Mouse (Mus musculus): ENCODE data around the gene Lgi2. TPM values are rescaled to one million over a fixed set of nuclear protein-coding genes. Genes with fewer than 3 reads are reported as not detected.

Lgi2 gene
- polyA plus RNA-seq, 1 experiment = not detected

DNA sequence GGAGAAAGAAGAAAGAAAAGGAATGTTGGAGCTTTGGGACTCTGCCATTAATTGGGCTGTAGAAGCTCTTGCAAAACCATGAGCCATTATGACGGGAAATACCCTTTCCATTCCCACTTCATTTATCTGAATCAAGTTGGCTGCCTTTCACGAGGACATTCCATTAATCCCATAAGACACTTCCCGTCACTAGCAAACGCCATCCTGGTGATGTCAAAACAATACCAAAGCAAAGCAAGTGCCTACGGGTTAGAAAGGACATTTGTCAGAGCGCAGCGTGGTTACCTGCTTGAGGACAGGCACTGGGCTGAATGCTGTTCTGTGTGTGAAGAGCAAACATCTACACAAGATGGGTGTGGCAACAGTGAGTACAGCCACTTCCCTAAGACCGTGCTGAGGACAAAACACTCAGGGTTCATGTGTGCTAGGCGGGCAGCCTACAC is 21.1 kb upstream of the Lgi2 start:
- H3K4me1 ChIP-seq (ENCODE audit: control insufficient read depth, insufficient read depth, low read length) = no peaks in the 10 kb centered on the region
- TF ChIP-seq POLR2A (IDR thresholded peaks at IDR 0.05; ENCODE audit: borderline replicate concordance, low read depth, low read length) (no peak), CTCF (IDR thresholded peaks at IDR 0.05; ENCODE audit: low read depth, low read length) (no peak)
- no peak overlapping the region for H3K27ac ChIP-seq (ENCODE audit: insufficient read depth, low read depth, low read length)
- H3K4me3 ChIP-seq (ENCODE audit: insufficient read depth, low read length) = no peak overlapping the region

DNA sequence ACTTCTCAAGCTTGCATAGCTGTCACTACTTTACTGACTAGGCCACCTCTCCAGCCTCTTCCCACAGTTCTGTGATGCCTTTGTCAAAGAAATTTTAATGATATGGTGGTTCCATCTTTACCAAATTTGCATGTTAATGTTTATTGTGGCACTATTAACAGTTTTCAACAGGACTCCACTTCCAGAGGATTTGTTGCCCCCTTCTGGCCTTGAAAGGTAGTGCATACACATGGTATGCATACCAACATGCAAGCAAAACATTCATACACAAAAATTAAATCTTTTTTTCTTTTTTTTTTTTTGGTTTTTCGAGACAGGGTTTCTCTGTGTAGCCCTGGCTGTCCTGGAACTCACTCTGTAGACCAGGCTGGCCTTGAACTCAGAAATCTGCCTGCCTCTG is 6.3 kb upstream of the Lgi2 start:
- Histone ChIP-seq H3K4me1 (ENCODE audit: control insufficient read depth, insufficient read depth, low read length) (no peaks in the 10 kb centered on the region), H3K4me3 (ENCODE audit: insufficient read depth, low read length) (no peak overlapping the region), H3K27ac (ENCODE audit: insufficient read depth, low read depth, low read length) (no peak overlapping the region)
- no peak for TF ChIP-seq CTCF (IDR thresholded peaks at IDR 0.05; ENCODE audit: low read depth, low read length)
- TF ChIP-seq POLR2A (IDR thresholded peaks at IDR 0.05; ENCODE audit: borderline replicate concordance, low read depth, low read length) = no peak

DNA sequence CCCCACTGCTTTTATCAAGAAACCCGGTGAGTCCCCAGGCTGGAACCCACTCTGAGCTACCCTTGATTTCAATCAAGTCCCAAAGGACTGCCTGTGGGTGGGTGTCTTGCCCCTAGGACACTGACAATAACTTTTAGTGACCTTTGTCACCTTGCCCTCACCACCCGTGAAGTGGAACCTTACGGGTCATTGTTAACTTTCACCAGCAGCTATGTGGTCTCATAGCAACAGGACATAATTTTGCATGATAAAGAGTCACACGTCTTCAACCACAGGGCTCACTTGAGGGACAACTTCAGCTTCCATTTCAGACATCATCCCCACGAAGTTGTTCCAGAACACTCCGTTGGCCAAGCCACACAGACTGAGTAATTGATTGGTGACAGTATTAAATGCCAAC is 4.5 kb upstream of the Lgi2 start:
- Histone ChIP-seq H3K4me3 (ENCODE audit: insufficient read depth, low read length) (no peak overlapping the region), H3K4me1 (ENCODE audit: control insufficient read depth, insufficient read depth, low read length) (no peaks in the 10 kb centered on the region), H3K27ac (ENCODE audit: insufficient read depth, low read depth, low read length) (no peak overlapping the region)
- TF ChIP-seq CTCF (IDR thresholded peaks at IDR 0.05; ENCODE audit: low read depth, low read length) (no peak), POLR2A (IDR thresholded peaks at IDR 0.05; ENCODE audit: borderline replicate concordance, low read depth, low read length) (no peak)

DNA sequence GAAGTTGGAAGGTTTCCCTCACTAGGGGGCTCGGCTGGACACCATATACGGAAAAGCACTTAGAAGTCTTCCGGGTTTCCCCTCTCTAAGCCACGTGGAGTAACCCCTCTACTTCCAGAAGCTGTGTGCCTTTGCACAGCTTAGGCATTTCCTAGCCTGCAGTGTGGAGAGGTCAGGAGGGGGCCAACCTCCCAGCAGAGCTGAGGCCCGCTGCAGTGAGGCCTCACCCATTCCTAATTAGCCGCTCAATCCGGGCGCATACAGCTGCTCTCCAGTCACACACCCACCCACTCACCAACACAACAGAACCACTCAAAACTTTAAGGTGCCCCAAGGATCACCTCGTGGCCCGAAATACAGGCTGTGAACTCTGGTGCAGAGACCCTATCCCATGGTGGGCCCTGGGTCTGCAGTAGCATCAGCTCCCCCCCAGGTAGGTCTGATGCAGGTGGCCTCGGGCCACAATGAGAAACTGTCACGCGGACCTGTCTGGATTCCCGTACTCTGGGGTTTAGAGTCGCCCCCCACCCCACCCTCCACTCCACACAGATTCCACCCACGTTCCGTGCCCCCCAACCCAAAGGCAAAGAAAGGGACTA is 949 bp downstream of the Lgi2 start:
- TF ChIP-seq CTCF (IDR thresholded peaks at IDR 0.05; ENCODE audit: low read depth, low read length) = no peak
- TF ChIP-seq POLR2A (IDR thresholded peaks at IDR 0.05; ENCODE audit: borderline replicate concordance, low read depth, low read length) = no peak
- no peak overlapping the region for H3K4me3 ChIP-seq (ENCODE audit: insufficient read depth, low read length)
- no peaks in the 10 kb centered on the region for H3K4me1 ChIP-seq (ENCODE audit: control insufficient read depth, insufficient read depth, low read length)
- no peak overlapping the region for H3K27ac ChIP-seq (ENCODE audit: insufficient read depth, low read depth, low read length)

DNA sequence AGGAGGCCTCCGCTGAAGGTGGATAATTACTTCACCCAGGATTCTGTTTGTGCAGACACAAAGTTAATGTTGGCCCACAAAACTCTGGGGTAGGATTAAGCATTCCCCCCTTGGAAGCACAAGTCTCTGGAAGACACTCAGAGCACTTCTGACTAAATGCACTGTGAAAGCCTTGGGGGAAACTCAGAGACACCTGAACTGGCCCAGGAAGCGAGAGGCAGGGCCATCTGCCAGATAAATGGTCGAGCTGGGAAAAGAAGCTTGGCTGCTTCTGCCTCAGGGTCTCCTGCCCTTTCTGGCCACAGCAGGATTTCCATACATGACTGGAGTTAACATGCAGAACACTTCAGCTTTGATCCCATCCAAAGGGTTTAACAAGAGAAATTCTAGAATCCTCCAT is 1.9 kb downstream of the Lgi2 start:
- no peak overlapping the region for H3K27ac ChIP-seq (ENCODE audit: insufficient read depth, low read depth, low read length)

DNA sequence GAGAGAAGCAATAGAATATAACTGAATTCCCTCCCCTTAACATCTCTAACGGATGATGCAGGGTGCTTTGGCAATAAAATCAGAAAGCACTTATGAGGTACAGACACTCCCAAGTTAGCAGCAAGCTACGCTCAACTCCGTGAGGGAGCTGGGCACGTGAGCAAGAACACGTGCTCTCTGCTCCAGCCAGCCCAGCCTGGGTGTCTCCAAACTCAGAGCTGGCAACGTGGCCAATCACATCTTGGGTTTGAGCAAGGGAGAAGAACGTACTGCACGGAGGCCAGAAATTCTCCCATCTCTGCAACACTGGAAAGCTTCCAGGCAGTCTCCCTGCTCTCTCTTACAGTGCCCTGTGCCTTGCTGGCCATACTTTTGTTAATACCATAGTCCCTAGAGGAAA is 6.0 kb downstream of the Lgi2 start:
- Histone ChIP-seq H3K4me3 (ENCODE audit: insufficient read depth, low read length) (no peak overlapping the region), H3K27ac (ENCODE audit: insufficient read depth, low read depth, low read length) (no peak overlapping the region), H3K4me1 (ENCODE audit: control insufficient read depth, insufficient read depth, low read length) (no peaks in the 10 kb centered on the region)
- TF ChIP-seq POLR2A (IDR thresholded peaks at IDR 0.05; ENCODE audit: borderline replicate concordance, low read depth, low read length) = no peak
- TF ChIP-seq CTCF (IDR thresholded peaks at IDR 0.05; ENCODE audit: low read depth, low read length) = no peak

More for the DNA sequence above, 1.9 kb downstream of the Lgi2 start:
- H3K4me3 ChIP-seq (ENCODE audit: insufficient read depth, low read length) = no peak overlapping the region
- no peaks in the 10 kb centered on the region for H3K4me1 ChIP-seq (ENCODE audit: control insufficient read depth, insufficient read depth, low read length)
- TF ChIP-seq POLR2A (IDR thresholded peaks at IDR 0.05; ENCODE audit: borderline replicate concordance, low read depth, low read length) = no peak
- TF ChIP-seq CTCF (IDR thresholded peaks at IDR 0.05; ENCODE audit: low read depth, low read length) = no peak

DNA sequence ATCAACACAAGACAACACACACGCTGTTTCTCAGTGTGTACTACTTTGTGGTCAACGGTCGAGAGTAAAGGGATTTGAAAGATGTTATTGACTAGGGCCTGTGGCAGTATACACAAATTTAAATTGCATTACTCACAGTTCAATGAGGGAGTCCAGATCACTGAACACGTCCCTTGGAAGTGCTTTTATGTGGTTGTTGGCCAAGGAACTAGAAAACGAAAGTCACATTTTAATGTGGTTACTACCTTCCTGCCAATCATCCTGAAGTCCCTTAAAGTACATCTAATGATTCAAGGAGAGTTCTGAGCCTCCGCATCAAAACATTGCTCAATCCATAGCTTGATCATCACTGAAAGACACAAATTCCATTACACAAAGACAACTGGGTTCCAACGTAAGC is 10.7 kb downstream of the Lgi2 start:
- TF ChIP-seq CTCF (IDR thresholded peaks at IDR 0.05; ENCODE audit: low read depth, low read length) = no peak
- TF ChIP-seq POLR2A (IDR thresholded peaks at IDR 0.05; ENCODE audit: borderline replicate concordance, low read depth, low read length) = no peak
- H3K27ac ChIP-seq (ENCODE audit: insufficient read depth, low read depth, low read length) = no peak overlapping the region

DNA sequence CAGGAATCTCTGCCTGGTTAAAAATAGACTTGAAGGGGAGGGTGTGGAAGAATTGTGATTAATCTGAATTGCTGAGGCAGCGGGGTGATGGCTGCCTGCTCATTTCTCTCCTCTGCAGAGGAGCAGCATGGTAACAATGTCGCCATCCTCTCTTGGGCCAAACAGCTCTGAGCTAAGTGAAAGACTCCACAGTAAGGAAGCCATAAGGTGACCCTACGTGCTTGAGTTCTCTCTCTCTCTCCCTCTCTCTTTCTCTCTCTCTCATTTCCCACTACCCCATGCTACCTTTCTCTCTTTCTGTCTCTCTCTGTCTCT is 15.0 kb downstream of the Lgi2 start:
- H3K4me1 ChIP-seq (ENCODE audit: control insufficient read depth, insufficient read depth, low read length) = no peaks in the 10 kb centered on the region
- H3K27ac ChIP-seq (ENCODE audit: insufficient read depth, low read depth, low read length) = no peak overlapping the region
- no peak overlapping the region for H3K4me3 ChIP-seq (ENCODE audit: insufficient read depth, low read length)
- no peak for TF ChIP-seq POLR2A (IDR thresholded peaks at IDR 0.05; ENCODE audit: borderline replicate concordance, low read depth, low read length)
- TF ChIP-seq CTCF (IDR thresholded peaks at IDR 0.05; ENCODE audit: low read depth, low read length) = no peak

More for the DNA sequence above, 10.7 kb downstream of the Lgi2 start:
- no peak overlapping the region for H3K4me3 ChIP-seq (ENCODE audit: insufficient read depth, low read length)
- no peaks in the 10 kb centered on the region for H3K4me1 ChIP-seq (ENCODE audit: control insufficient read depth, insufficient read depth, low read length)

DNA sequence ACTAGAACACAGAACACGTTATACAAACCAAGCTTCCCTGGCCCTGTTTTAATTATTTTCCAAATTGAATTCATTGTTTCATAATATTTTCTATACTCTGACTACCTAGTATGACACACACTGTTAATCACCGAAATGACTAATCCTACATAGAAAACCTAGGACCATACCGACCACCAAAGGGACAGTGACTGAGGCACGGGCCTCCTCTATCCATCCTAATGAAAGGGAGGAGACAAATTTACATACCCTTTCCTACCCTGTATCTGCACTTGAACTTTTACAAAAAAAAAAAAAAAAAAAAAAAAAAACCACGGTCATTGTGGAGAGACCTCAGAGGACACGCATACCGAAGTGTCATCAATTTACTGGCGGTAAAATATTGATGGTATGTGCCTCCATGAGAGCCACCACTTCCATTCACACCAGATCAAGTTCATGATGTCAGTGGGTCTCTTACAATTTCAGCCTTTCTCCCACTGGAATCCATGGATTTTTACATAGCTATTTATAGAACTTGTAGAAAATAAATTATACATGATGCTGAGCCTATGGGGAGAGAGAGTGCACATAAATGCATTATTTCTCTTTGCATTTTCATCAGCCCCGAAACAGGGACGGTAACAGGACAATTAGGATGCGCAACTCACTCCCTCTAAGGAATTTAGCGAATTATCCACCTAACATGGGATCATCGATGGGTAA is 15.5 kb downstream of the Lgi2 start:
- Histone ChIP-seq H3K4me3 (ENCODE audit: insufficient read depth, low read length) (no peak overlapping the region), H3K27ac (ENCODE audit: insufficient read depth, low read depth, low read length) (no peak overlapping the region), H3K4me1 (ENCODE audit: control insufficient read depth, insufficient read depth, low read length) (no peaks in the 10 kb centered on the region)
- TF ChIP-seq CTCF (IDR thresholded peaks at IDR 0.05; ENCODE audit: low read depth, low read length) (no peak), POLR2A (IDR thresholded peaks at IDR 0.05; ENCODE audit: borderline replicate concordance, low read depth, low read length) (no peak)

DNA sequence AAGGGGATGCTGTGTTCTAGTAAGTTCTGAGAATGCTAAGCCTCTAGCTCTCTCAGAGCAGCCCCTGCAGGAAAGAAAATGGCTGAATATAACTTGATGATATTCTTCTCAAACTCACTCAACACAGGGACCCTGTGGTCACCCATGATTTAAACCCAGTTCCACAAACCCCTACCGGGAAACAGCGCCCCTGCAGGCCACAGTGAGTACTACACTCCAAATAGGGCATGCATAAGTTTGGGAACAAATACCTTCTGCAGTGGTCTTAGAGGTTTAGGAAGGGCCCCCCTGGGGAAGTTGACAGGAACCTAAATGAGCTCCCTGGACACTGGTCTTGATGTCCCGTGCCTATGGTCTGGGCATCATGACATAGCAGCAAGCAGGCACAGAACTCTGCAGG is 19.3 kb downstream of the Lgi2 start:
- H3K27ac ChIP-seq (ENCODE audit: insufficient read depth, low read depth, low read length) = no peak overlapping the region
- TF ChIP-seq POLR2A (IDR thresholded peaks at IDR 0.05; ENCODE audit: borderline replicate concordance, low read depth, low read length) = no peak
- TF ChIP-seq CTCF (IDR thresholded peaks at IDR 0.05; ENCODE audit: low read depth, low read length) = peak; percentile 64
- no peaks in the 10 kb centered on the region for H3K4me1 ChIP-seq (ENCODE audit: control insufficient read depth, insufficient read depth, low read length)
- no peak overlapping the region for H3K4me3 ChIP-seq (ENCODE audit: insufficient read depth, low read length)
